Mouse (Mus musculus): Measurements from ENCODE around the gene Galnt15. TPM values are rescaled to one million over a fixed set of nuclear protein-coding genes. Genes with fewer than 3 reads are reported as not detected.
"Not testable (repeated sequence)": the region's sequence is repeated elsewhere in the genome, so short reads cannot be mapped to it uniquely, and the experiment has no call there.

Gene Galnt15
- polyA plus RNA-seq, 1 experiment = not detected

GRCm38 (mm10) chr14:32076896-32077575, 48.2 kb downstream of the Galnt15 start:
- no peak overlapping the region for H3K27ac ChIP-seq (ENCODE audit: insufficient read depth, low read depth, low read length)
- H3K4me3 ChIP-seq (ENCODE audit: insufficient read depth, low read depth, low read length) = no peak overlapping the region
- H3K4me1 ChIP-seq (ENCODE audit: control insufficient read depth, insufficient read depth, low read length) = no peaks in the 10 kb centered on the region
- 57% methylated on average over 8 of the region's 8 CpGs for WGBS
- TF ChIP-seq CTCF (IDR thresholded peaks at IDR 0.05; ENCODE audit: insufficient read depth, low read depth, low read length) (peak; percentile 83), POLR2A (IDR thresholded peaks at IDR 0.05; ENCODE audit: insufficient read depth, low read depth, low read length) (no peak)

- no peaks in the 10 kb centered on the region for H3K4me1 ChIP-seq (ENCODE audit: control insufficient read depth, insufficient read depth, low read length)
- no peak overlapping the region for H3K4me3 ChIP-seq (ENCODE audit: insufficient read depth, low read depth, low read length)
- no peak overlapping the region for H3K27ac ChIP-seq (ENCODE audit: insufficient read depth, low read depth, low read length)
- no peak for TF ChIP-seq CTCF (IDR thresholded peaks at IDR 0.05; ENCODE audit: insufficient read depth, low read depth, low read length)
- TF ChIP-seq POLR2A (IDR thresholded peaks at IDR 0.05; ENCODE audit: insufficient read depth, low read depth, low read length) = no peak
- WGBS = 77% methylated on average over 10 of the region's 10 CpGs
Measured at GRCm38 (mm10) chr14:32081026-32081425, 52.2 kb downstream of the Galnt15 start.

GRCm38 (mm10) chr14:32082891-32083290, 54.1 kb downstream of the Galnt15 start:
- peaks cover 2% of the 10 kb centered on the region; the same call in 1 of the 2 replicates for H3K4me1 ChIP-seq (ENCODE audit: control insufficient read depth, insufficient read depth, low read length)
- no peak overlapping the region for H3K27ac ChIP-seq (ENCODE audit: insufficient read depth, low read depth, low read length)
- TF ChIP-seq CTCF (IDR thresholded peaks at IDR 0.05; ENCODE audit: insufficient read depth, low read depth, low read length) (no peak), POLR2A (IDR thresholded peaks at IDR 0.05; ENCODE audit: insufficient read depth, low read depth, low read length) (no peak)
- no peak overlapping the region for H3K4me3 ChIP-seq (ENCODE audit: insufficient read depth, low read depth, low read length)
- WGBS = 92% methylated on average over 6 of the region's 6 CpGs

GRCm38 (mm10) chr14:32083466-32083865, 54.7 kb downstream of the Galnt15 start:
- peaks cover 2% of the 10 kb centered on the region; the same call in 1 of the 2 replicates for H3K4me1 ChIP-seq (ENCODE audit: control insufficient read depth, insufficient read depth, low read length)
- WGBS = 94% methylated on average over 2 of the region's 2 CpGs
- H3K27ac ChIP-seq (ENCODE audit: insufficient read depth, low read depth, low read length) = no peak overlapping the region
- TF ChIP-seq CTCF (IDR thresholded peaks at IDR 0.05; ENCODE audit: insufficient read depth, low read depth, low read length) (no peak), POLR2A (IDR thresholded peaks at IDR 0.05; ENCODE audit: insufficient read depth, low read depth, low read length) (no peak)
- H3K4me3 ChIP-seq (ENCODE audit: insufficient read depth, low read depth, low read length) = no peak overlapping the region

GRCm38 (mm10) chr14:32084761-32085485, 56.1 kb downstream of the Galnt15 start, which contains the start of gene Oxnad1:
Gene Oxnad1 (plus strand): TSS chr14:32085374.
- H3K27ac ChIP-seq (ENCODE audit: insufficient read depth, low read depth, low read length) = peak within 1 kb of the TSS; percentile 73
- TF ChIP-seq POLR2A (IDR thresholded peaks at IDR 0.05; ENCODE audit: insufficient read depth, low read depth, low read length) (no peak), CTCF (IDR thresholded peaks at IDR 0.05; ENCODE audit: insufficient read depth, low read depth, low read length) (no peak)
- peaks cover 2% of the 10 kb centered on the region; the same call in 1 of the 2 replicates for H3K4me1 ChIP-seq (ENCODE audit: control insufficient read depth, insufficient read depth, low read length)
- H3K4me3 ChIP-seq (ENCODE audit: insufficient read depth, low read depth, low read length) = peak within 1 kb of the TSS; percentile 71
- WGBS = 3% methylated on average over 22 of the region's 22 CpGs

- TF ChIP-seq CTCF (IDR thresholded peaks at IDR 0.05; ENCODE audit: insufficient read depth, low read depth, low read length) (no peak), POLR2A (IDR thresholded peaks at IDR 0.05; ENCODE audit: insufficient read depth, low read depth, low read length) (peak; percentile 82)
- WGBS = under 1% methylated on average over 43 of the region's 43 CpGs
- peak within 1 kb of the TSS; percentile 71 for H3K4me3 ChIP-seq (ENCODE audit: insufficient read depth, low read depth, low read length)
- peaks cover 2% of the 10 kb centered on the region; the same call in 1 of the 2 replicates for H3K4me1 ChIP-seq (ENCODE audit: control insufficient read depth, insufficient read depth, low read length)
- H3K27ac ChIP-seq (ENCODE audit: insufficient read depth, low read depth, low read length) = peak within 1 kb of the TSS; percentile 73
Measured at GRCm38 (mm10) chr14:32085486-32086201, 56.9 kb downstream of the Galnt15 start, which contains the start of gene Dph3. Gene Dph3 (minus strand): TSS chr14:32085729.

GRCm38 (mm10) chr14:32086226-32086625, 57.4 kb downstream of the Galnt15 start:
- H3K27ac ChIP-seq (ENCODE audit: insufficient read depth, low read depth, low read length) = no peak overlapping the region
- 6% methylated on average over 8 of the region's 8 CpGs for WGBS
- peaks cover 2% of the 10 kb centered on the region; the same call in 1 of the 2 replicates for H3K4me1 ChIP-seq (ENCODE audit: control insufficient read depth, insufficient read depth, low read length)
- no peak for TF ChIP-seq CTCF (IDR thresholded peaks at IDR 0.05; ENCODE audit: insufficient read depth, low read depth, low read length)
- TF ChIP-seq POLR2A (IDR thresholded peaks at IDR 0.05; ENCODE audit: insufficient read depth, low read depth, low read length) = no peak
- H3K4me3 ChIP-seq (ENCODE audit: insufficient read depth, low read depth, low read length) = peak overlapping the region; percentile 42

GRCm38 (mm10) chr14:32087584-32088248, 58.9 kb downstream of the Galnt15 start:
- 91% methylated on average over 7 of the region's 7 CpGs for WGBS
- H3K4me1 ChIP-seq (ENCODE audit: control insufficient read depth, insufficient read depth, low read length); H3K27ac ChIP-seq (ENCODE audit: insufficient read depth, low read depth, low read length); H3K4me3 ChIP-seq (ENCODE audit: insufficient read depth, low read depth, low read length): not testable (repeated sequence)

Measured in olfactory bulb, adult 2 months (tissue).